Mouse (Mus musculus) hindbrain, embryonic 11.5 days (tissue): Measurements from ENCODE around the gene Adam19. TPM values are rescaled to one million over a fixed set of nuclear protein-coding genes. Genes with fewer than 3 reads are reported as not detected.

Experiments
- ATAC-seq: fragments of 200-750 bp; cut with Nextera tagmentation; 2 replicates; pipeline ENCODE4 v1.8.0; 2017; ENCODE audit warnings: mild to moderate bottlenecking, moderate TSS enrichment, moderate library complexity; ENCODE audit not compliant: low FRiP score
- DNase-seq: peaks from one replicate; pipeline ENCODE4 v3.0.0-alpha.2; 2015; ENCODE audit warnings: low spot score
- H3K27ac ChIP-seq: fragments of 300-500 bp; sonication (generic); 2 replicates; pipeline ENCODE4 v1.5.1; 2014; ENCODE audit warnings: mild to moderate bottlenecking, low read depth, low read length
- H3K27me3 ChIP-seq: fragments of 300-500 bp; sonication (generic); 2 replicates; pipeline ENCODE4 v1.6.1; 2014; ENCODE audit warnings: mild to moderate bottlenecking, low read length, moderate library complexity, mixed read lengths; ENCODE audit not compliant: control insufficient read depth, insufficient read depth
- H3K36me3 ChIP-seq: fragments of 300-500 bp; sonication (generic); 2 replicates; pipeline ENCODE4 v1.6.1; 2014; ENCODE audit warnings: mild to moderate bottlenecking, low read length, moderate library complexity, mixed read lengths; ENCODE audit not compliant: control insufficient read depth, insufficient read depth
- H3K4me1 ChIP-seq: fragments of 300-500 bp; sonication (generic); replicated peaks from 2 replicates; pipeline ENCODE4 v1.6.1; 2014; ENCODE audit warnings: low read length, mixed read lengths; ENCODE audit not compliant: control insufficient read depth, insufficient read depth
- H3K4me2 ChIP-seq: fragments of 300-500 bp; sonication (generic); replicated peaks from 2 replicates; pipeline ENCODE4 v1.6.1; 2014; ENCODE audit warnings: mild to moderate bottlenecking, low read depth, low read length
- H3K4me3 ChIP-seq: fragments of 300-500 bp; sonication (generic); 2 replicates; pipeline ENCODE4 v1.5.1; 2014; ENCODE audit warnings: low read depth, low read length
- H3K9ac ChIP-seq: fragments of 300-500 bp; sonication (generic); 2 replicates; pipeline ENCODE4 v1.6.1; 2014; ENCODE audit warnings: low read depth, low read length
- H3K9me3 ChIP-seq: fragments of 300-500 bp; sonication (generic); 2 replicates; pipeline ENCODE4 v1.6.1; 2016; ENCODE audit warnings: low read length; ENCODE audit not compliant: control insufficient read depth
- WGBS: fragments of 180-500 bp; shearing (Covaris S2); extraction: QIAGEN DNeasy Blood & Tissue Kit; methylation state at CpG from one replicate; pipeline ENCODE4 v1.1.7; 2014; 5-methylcytosine and 5-hydroxymethylcytosine counted together
- polyA plus RNA-seq: library from polyadenylated mRNA; unstranded; fragments of >200 nt; fragmentation: Nextera tagmentation; extraction: Ambion mirVana; gene quantifications from 2 replicates; pipeline ENCODE4 v1.2.1, GENCODE M21; 2014

Adam19 gene
- polyA plus RNA-seq, 1 experiment from 2014 or later: 9.4 TPM

DNA sequence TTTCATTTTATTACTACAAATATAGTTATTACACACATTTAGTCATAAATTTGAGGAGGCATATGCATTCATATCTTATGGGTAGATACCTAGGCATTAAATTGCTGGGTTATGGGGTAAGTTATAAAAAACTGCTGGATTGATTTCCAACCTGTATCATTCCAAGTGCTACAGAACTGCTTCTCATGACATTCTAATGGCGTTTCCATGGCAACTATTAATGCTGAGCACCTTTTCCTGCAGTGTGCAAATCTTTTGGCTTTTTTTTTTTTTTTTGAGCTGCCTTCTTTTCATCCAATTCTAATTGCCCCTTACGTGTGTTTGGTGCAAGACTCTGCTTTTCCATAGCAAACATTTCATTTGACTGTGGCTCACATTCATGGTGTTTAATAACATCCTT is 25.8 kb upstream of the Adam19 start:
- Histone ChIP-seq H3K4me2 (no peak overlapping the region), H3K36me3 (no peaks in the 10 kb centered on the region), H3K4me1 (no peaks in the 10 kb centered on the region), H3K4me3 (no peak overlapping the region), H3K9me3 (no peaks in the 10 kb centered on the region), H3K27ac (no peak overlapping the region), H3K27me3 (no peaks in the 10 kb centered on the region), H3K9ac (no peak overlapping the region)
- DNase-seq (no peak), ATAC-seq (no peak)
- 61% methylated on average over 2 of the region's 2 CpGs for WGBS

DNA sequence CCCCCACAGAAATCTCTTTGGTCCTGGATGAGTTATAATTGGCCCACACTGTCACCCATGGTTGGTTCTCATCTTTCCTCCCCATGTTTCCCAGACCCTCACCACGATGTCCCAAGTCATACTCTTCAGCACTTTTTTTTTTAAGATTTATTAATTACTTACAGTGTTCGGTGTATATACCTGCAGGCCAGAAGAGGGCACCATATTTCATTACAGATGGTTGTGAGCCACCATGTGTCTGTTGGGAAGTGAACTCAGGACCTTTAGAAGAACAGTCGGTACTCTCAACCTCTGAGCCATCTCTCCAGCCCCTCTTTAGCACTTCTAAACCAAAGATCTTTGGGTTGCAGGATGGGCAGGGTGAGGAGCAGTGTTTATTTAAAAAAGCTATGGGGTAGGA is 24.3 kb upstream of the Adam19 start:
- Histone ChIP-seq H3K27me3 (no peaks in the 10 kb centered on the region), H3K9me3 (no peaks in the 10 kb centered on the region), H3K27ac (no peak overlapping the region), H3K4me2 (no peak overlapping the region), H3K4me1 (no peaks in the 10 kb centered on the region), H3K36me3 (no peaks in the 10 kb centered on the region), H3K4me3 (no peak overlapping the region), H3K9ac (no peak overlapping the region)
- DNase-seq: no peak
- no peak for ATAC-seq
- 63% methylated on average over 3 of the region's 3 CpGs for WGBS

DNA sequence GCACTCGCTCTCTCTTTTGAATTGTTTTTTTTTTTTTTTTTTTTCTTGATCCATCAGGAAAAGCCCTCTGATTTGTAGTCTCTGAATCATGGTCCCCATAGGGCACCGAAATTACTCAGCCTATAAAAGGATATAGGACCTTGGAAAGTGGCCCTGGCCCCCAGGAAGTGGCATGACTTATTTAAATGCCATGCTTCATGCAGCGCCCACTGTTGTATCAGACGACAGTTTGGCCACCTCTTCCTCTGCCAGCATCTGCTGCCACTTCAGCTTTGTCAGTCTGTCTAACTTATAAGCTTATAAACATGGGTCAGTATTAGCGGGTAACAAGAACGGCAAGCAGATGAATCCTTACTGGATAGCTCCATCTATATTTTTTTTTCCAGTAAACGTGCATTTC is 22.8 kb upstream of the Adam19 start:
- 93% methylated on average over 7 of the region's 7 CpGs for WGBS
- no peak for DNase-seq
- H3K9ac ChIP-seq: no peak overlapping the region
- no peak for ATAC-seq
- no peaks in the 10 kb centered on the region for H3K4me1 ChIP-seq
- H3K36me3 ChIP-seq: no peaks in the 10 kb centered on the region
- H3K4me2 ChIP-seq: no peak overlapping the region
- H3K27me3 ChIP-seq: no peaks in the 10 kb centered on the region
- no peak overlapping the region for H3K27ac ChIP-seq
- no peaks in the 10 kb centered on the region for H3K9me3 ChIP-seq
- H3K4me3 ChIP-seq: no peak overlapping the region

DNA sequence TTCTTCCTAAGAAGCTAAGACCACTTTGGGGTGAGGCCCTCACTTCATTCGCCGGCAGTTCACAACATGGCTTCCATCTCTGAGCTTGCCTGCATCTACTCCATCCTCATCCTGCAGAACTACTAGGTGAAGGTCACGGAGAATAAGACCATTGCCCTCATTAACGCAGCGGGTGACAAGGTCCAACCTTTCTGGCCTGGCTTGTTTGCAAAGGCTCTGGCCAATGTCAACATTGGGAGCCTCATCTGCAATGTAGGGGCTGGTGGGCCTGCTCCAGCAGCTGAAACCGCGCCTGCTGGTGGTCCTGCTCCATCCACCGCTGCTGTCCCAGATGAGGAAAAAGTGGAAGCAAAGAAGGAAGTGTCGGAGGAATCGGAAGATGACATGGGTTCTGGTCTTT is 19.4 kb upstream of the Adam19 start:
- no peaks in the 10 kb centered on the region for H3K27me3 ChIP-seq
- H3K9ac ChIP-seq: no peak overlapping the region
- ATAC-seq: no peak
- no peak overlapping the region for H3K4me3 ChIP-seq
- no peak for DNase-seq
- no peak overlapping the region for H3K4me2 ChIP-seq
- no peaks in the 10 kb centered on the region for H3K4me1 ChIP-seq
- no peaks in the 10 kb centered on the region for H3K36me3 ChIP-seq
- no peak overlapping the region for H3K27ac ChIP-seq
- WGBS: 95% methylated on average over 10 of the region's 10 CpGs
- no peaks in the 10 kb centered on the region for H3K9me3 ChIP-seq

DNA sequence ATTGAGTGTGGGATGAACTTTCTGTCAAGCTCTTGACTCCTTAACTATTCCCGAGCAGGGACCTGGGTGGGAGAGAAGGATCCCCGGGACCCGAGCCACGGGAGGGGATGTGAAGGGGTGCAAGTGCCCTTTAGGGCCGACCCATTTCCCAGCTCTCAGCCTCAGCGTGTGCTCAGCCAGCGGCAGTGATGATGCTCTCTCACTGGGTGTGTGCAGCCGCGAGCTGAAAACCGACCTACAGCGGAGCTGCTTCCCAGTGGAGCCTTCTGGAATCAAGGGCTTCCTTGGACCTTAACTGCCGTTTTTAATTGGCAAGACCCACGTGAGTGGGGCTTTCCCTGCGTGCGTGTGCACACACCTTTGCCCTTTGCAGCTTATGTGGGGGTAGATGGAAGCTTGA is 16.9 kb upstream of the Adam19 start:
- H3K27ac ChIP-seq: no peak overlapping the region
- no peaks in the 10 kb centered on the region for H3K4me1 ChIP-seq
- no peak overlapping the region for H3K4me3 ChIP-seq
- no peaks in the 10 kb centered on the region for H3K36me3 ChIP-seq
- WGBS: 83% methylated on average over 15 of the region's 15 CpGs
- no peaks in the 10 kb centered on the region for H3K27me3 ChIP-seq
- DNase-seq (no peak), ATAC-seq (no peak)
- H3K9ac ChIP-seq: no peak overlapping the region
- no peaks in the 10 kb centered on the region for H3K9me3 ChIP-seq
- H3K4me2 ChIP-seq: no peak overlapping the region

DNA sequence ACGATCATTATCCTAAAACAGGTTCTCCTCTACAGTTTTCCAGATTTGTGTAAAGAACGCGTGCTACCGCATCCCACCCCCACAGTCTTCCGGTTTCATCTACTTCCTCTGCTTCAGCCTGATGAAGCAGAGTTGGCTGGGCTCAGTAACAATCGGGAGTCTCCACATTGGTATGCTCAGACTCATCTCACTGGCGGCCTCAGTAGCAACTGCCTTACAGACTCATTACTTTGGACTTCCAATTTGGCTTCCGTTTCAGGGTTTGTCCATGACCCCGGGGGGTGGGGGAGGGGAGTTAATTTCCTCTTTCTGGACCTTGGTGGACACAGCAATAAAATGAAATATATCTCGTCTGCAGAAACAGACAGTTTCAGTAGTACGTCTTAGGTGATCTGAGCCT is 16.5 kb upstream of the Adam19 start:
- H3K4me2 ChIP-seq: no peak overlapping the region
- H3K9ac ChIP-seq: no peak overlapping the region
- no peaks in the 10 kb centered on the region for H3K27me3 ChIP-seq
- no peak overlapping the region for H3K4me3 ChIP-seq
- WGBS: 75% methylated on average over 11 of the region's 11 CpGs
- no peak for ATAC-seq
- H3K9me3 ChIP-seq: no peaks in the 10 kb centered on the region
- no peaks in the 10 kb centered on the region for H3K36me3 ChIP-seq
- no peak for DNase-seq
- no peak overlapping the region for H3K27ac ChIP-seq
- H3K4me1 ChIP-seq: no peaks in the 10 kb centered on the region

DNA sequence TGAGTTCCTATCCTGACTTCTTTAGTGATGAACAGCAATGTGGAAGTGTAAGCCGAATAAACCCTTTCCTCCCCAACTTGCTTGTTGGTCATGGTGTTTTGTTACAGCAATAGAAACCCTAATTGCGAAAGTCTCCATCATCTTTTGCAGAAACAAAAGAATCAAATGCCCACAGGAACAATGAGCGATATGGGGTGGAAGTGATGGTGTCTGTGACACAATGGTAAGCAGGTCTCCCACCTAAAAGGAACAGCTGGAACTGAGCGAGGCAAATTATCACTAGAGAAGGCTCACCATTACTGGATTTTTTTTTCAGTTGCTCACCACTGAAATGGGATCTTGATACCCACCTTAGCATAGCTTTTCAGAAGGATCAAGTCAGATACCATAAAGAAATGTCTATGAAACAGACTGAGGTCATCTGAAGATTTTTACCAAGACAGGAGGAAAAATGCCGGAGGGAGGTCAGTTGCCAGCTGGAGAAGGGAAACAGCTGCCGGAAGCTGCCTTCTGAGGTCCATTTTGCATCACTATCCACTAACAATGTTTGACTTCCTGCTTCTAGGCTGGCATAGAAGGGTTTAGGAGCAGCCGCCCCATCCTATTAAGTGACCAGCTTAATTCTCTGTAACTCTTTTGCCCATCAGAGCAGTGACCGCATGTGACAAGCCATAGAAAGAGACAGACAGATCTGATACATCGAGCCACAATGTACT is 14.8 kb upstream of the Adam19 start:
- 84% methylated on average over 9 of the region's 9 CpGs for WGBS
- no peaks in the 10 kb centered on the region for H3K36me3 ChIP-seq
- ATAC-seq (no peak), DNase-seq (no peak)
- no peaks in the 10 kb centered on the region for H3K4me1 ChIP-seq
- H3K9me3 ChIP-seq: no peaks in the 10 kb centered on the region
- no peak overlapping the region for H3K27ac ChIP-seq
- no peak overlapping the region for H3K9ac ChIP-seq
- no peaks in the 10 kb centered on the region for H3K27me3 ChIP-seq
- H3K4me2 ChIP-seq: no peak overlapping the region
- H3K4me3 ChIP-seq: no peak overlapping the region

DNA sequence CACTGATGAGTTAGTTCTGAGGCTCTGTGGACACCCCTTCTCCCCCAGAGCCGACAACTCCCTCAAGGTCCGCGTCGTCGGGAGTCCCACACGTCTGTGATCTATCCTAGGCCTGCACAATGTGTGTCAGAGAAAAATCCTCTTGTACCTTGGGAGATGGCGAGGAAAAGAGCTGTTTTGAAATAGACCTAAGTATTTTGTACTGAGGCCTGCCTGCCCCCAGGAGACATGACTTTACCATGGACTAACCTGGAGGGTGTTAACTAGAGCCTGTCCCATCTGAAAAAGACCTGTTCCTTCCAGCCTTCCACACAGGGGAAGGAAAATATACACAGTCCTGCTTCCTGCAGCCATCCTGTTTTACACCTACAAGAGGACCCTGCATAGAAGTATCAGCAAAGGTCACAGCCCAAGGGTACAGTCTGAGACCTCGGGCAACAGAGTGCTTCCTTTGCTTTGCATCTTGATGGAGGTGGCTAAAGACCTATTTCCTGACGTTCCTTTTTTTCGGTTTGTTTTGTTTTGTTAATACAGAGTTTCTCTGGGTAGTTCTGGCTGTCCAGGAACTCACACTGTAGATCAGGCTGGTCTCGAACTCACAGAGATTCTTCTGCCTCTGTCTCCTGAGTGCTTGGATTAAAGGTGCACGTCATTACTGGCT is 14.1 kb upstream of the Adam19 start:
- Histone ChIP-seq H3K9ac (no peak overlapping the region), H3K9me3 (no peaks in the 10 kb centered on the region), H3K27me3 (no peaks in the 10 kb centered on the region), H3K4me1 (no peaks in the 10 kb centered on the region), H3K4me2 (no peak overlapping the region), H3K36me3 (no peaks in the 10 kb centered on the region), H3K27ac (no peak overlapping the region), H3K4me3 (no peak overlapping the region)
- ATAC-seq (no peak), DNase-seq (no peak)
- WGBS: 78% methylated on average over 12 of the region's 12 CpGs

DNA sequence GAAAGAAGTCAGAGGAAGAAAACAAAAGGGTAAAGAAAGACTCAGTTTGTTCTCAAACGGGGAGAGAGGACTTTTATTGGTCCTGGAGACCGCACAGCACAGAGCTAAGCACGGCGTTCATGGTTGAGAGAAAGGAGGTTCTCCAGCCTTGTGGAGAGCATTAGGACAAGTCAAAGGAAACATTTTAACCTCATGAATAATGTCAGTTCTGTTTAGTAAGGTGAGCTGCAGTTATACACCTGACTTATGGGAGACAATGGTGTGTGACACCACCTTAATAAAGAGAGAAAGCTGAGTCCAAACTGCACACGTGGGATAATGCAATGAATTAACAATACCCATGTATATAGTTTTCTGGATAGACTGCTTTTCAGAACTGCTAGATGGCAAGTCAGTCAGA is 11.0 kb upstream of the Adam19 start:
- no peaks in the 10 kb centered on the region for H3K9me3 ChIP-seq
- no peak overlapping the region for H3K27ac ChIP-seq
- H3K9ac ChIP-seq: no peak overlapping the region
- H3K4me1 ChIP-seq: no peaks in the 10 kb centered on the region
- no peak overlapping the region for H3K4me3 ChIP-seq
- DNase-seq: no peak
- H3K4me2 ChIP-seq: no peak overlapping the region
- H3K36me3 ChIP-seq: no peaks in the 10 kb centered on the region
- no peak for ATAC-seq
- 89% methylated on average over 5 of the region's 5 CpGs for WGBS
- no peaks in the 10 kb centered on the region for H3K27me3 ChIP-seq
